Mouse (Mus musculus) heart, embryonic 16.5 days (tissue): ENCODE measurements at regions not wholly inside any gene's neighbourhood (a gene's known extent, or its start where the extent isn't known, plus 50 kb on each side); places are given as distances from the start of the nearest gene placed in this dataset.

Experiments
- ATAC-seq: fragments of 200-750 bp; cut with Nextera tagmentation; replicated peaks from 2 replicates; pipeline ENCODE4 v1.8.0; 2017; ENCODE audit warnings: moderate number of reproducible peaks; ENCODE audit not compliant: insufficient read depth, low FRiP score; ENCODE audit errors: extremely low read depth
- H3K27ac ChIP-seq: fragments of 300-500 bp; sonication (generic); 2 replicates; pipeline ENCODE4 v1.5.1; 2014; ENCODE audit warnings: mild to moderate bottlenecking, low read length, control low read depth, moderate library complexity
- H3K27me3 ChIP-seq: fragments of 300-500 bp; sonication (generic); 2 replicates; pipeline ENCODE4 v1.6.1; 2014; ENCODE audit warnings: low read length, mixed read lengths; ENCODE audit not compliant: control insufficient read depth, insufficient read depth
- H3K36me3 ChIP-seq: fragments of 300-500 bp; sonication (generic); 2 replicates; pipeline ENCODE4 v1.6.1; 2014; ENCODE audit not compliant: control insufficient read depth, insufficient read depth
- H3K4me1 ChIP-seq: fragments of 300-500 bp; sonication (generic); 2 replicates; pipeline ENCODE4 v1.6.1; 2014; ENCODE audit warnings: low read length, mixed read lengths; ENCODE audit not compliant: control insufficient read depth, insufficient read depth
- H3K4me2 ChIP-seq: fragments of 300-500 bp; sonication (generic); 2 replicates; pipeline ENCODE4 v1.6.1; 2014; ENCODE audit warnings: low read depth, mild to moderate bottlenecking, control low read depth, low read length
- H3K4me3 ChIP-seq: fragments of 300-500 bp; sonication (generic); 2 replicates; pipeline ENCODE4 v1.5.1; 2014; ENCODE audit warnings: mild to moderate bottlenecking, control low read depth, low read length
- H3K9ac ChIP-seq: fragments of 300-500 bp; sonication (generic); 2 replicates; pipeline ENCODE4 v1.6.1; 2014; ENCODE audit warnings: low read length, control low read depth
- H3K9me3 ChIP-seq: fragments of 300-500 bp; sonication (generic); replicated peaks from 2 replicates; pipeline ENCODE4 v1.6.1; 2016; ENCODE audit warnings: low read length; ENCODE audit not compliant: control insufficient read depth
- WGBS: fragments of 180-500 bp; shearing (Covaris S2); extraction: QIAGEN DNeasy Blood & Tissue Kit; methylation state at CpG from one replicate; pipeline ENCODE4 v1.1.7; 2014; 5-methylcytosine and 5-hydroxymethylcytosine counted together

DNA sequence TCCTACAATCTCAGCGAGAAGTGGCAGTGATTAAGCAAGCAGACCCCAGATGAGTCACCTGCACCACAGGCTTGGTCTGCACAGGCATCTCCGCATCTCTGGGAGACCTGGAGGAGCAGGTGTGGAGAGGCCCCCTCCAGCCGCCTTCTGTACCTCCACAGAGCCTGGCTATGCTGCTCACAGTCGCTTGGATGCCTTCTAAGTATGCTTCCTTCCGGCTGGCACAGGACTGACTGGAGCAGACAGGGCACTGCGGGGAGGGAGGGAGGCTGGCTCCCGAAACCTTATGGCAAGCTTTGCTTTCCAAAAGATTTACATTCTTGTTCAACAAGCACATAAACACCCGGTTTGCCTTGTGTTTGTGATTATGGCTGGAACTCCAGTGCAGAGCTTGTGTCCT lies 107.3 kb downstream of the Irx2 start:
- Histone ChIP-seq H3K9me3 (no peaks in the 10 kb centered on the region), H3K4me2 (no peak overlapping the region), H3K27me3 (no peaks in the 10 kb centered on the region), H3K4me1 (no peaks in the 10 kb centered on the region), H3K4me3 (no peak overlapping the region), H3K9ac (no peak overlapping the region), H3K36me3 (no peaks in the 10 kb centered on the region), H3K27ac (no peak overlapping the region)
- no peak for ATAC-seq
- 66% methylated on average over 8 of the region's 8 CpGs for WGBS

- Histone ChIP-seq H3K9me3 (no peaks in the 10 kb centered on the region), H3K4me1 (no peaks in the 10 kb centered on the region), H3K4me3 (no peak overlapping the region), H3K27me3 (no peaks in the 10 kb centered on the region), H3K4me2 (no peak overlapping the region), H3K36me3 (no peaks in the 10 kb centered on the region), H3K27ac (no peak overlapping the region), H3K9ac (no peak overlapping the region)
- WGBS, result 65% methylated on average over 8 of the region's 8 CpGs
- ATAC-seq, result no peak
Observed at GRCm38 (mm10) chr13:72736992-72737391, 108.4 kb downstream of the Irx2 start.

- Histone ChIP-seq H3K9ac (no peak overlapping the region), H3K4me3 (no peak overlapping the region), H3K27ac (no peak overlapping the region), H3K4me2 (no peak overlapping the region), H3K36me3 (no peaks in the 10 kb centered on the region), H3K4me1 (no peaks in the 10 kb centered on the region), H3K9me3 (no peaks in the 10 kb centered on the region), H3K27me3 (no peaks in the 10 kb centered on the region; the same call in 1 of the 2 replicates)
- ATAC-seq, result no peak
- WGBS, result 72% methylated on average over 3 of the region's 3 CpGs
Observed at GRCm38 (mm10) chr13:72747187-72747586, 118.6 kb downstream of the Irx2 start.

DNA sequence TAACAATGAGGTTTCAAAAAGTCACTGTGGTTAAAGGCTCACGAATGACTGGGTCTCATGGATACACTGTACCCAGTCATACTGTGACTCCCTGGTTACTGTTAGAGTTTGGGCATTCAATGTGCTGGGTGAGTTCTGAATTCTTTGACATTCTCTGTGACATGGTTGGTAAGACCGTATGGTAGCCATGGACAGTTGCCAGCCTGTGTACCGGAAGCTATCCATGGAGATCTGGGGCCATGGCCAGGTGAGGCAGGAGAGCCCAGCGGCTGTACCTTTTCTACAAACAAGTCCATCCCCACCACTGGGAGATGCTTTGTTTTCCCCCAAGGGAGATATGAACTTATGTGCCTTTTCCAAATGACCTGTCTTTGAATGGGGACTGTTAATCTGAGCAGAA lies 126.4 kb downstream of the Irx2 start:
- H3K4me2 ChIP-seq, result no peak overlapping the region
- no peaks in the 10 kb centered on the region for H3K27me3 ChIP-seq
- whole genome bisulfite sequencing, result 76% methylated on average over 4 of the region's 4 CpGs
- H3K27ac ChIP-seq, result no peak overlapping the region
- no peaks in the 10 kb centered on the region for H3K4me1 ChIP-seq
- H3K9me3 ChIP-seq, result no peaks in the 10 kb centered on the region
- no peak overlapping the region for H3K4me3 ChIP-seq
- no peak for ATAC-seq
- H3K9ac ChIP-seq, result no peak overlapping the region
- H3K36me3 ChIP-seq, result no peaks in the 10 kb centered on the region

DNA sequence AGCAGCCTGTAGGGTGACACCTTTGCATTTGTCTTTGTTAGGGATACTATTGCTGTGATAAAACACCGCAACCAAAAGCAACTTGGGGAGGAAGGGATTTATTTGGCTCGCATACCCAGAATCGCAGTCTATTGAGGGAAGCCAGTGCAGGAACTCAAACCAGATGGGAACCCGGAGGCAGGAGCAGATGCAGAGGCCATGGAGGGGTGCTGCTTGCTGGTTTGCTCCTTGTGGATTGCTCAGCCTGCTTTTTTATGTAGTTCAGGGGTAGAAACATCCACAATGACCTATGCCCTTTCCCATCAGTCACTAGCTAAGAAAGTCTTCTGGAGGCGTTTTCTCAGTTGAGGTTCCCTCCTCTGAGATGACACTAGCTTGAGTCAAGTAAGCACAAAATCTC lies 133.9 kb downstream of the Irx2 start:
- H3K27ac ChIP-seq, result no peak overlapping the region
- H3K27me3 ChIP-seq, result no peaks in the 10 kb centered on the region
- H3K9me3 ChIP-seq, result no peaks in the 10 kb centered on the region
- H3K36me3 ChIP-seq, result no peaks in the 10 kb centered on the region
- no peak for ATAC-seq
- H3K4me2 ChIP-seq, result no peak overlapping the region
- 77% methylated on average over 5 of the region's 5 CpGs for WGBS
- H3K9ac ChIP-seq, result no peak overlapping the region
- no peak overlapping the region for H3K4me3 ChIP-seq
- H3K4me1 ChIP-seq, result no peaks in the 10 kb centered on the region

DNA sequence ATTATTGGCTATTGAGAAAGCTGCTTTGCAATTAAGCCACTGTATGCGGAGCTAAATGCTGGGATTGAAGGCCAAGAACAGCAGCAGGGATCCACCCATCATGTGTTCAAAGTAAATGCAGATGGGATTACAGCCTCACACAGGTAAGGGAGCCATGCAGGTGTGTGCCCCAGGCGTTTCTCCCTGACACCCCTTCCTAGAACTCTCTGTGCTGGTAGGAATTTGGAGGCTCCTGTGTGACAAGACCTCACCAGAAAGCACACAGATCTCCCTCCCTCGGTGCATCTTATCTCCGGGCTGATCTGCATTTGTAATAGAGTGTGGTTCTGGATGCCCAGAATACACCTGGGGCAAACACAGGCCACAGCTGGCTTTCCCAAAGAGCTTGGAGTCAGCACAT lies 134.7 kb downstream of the Irx2 start:
- Histone ChIP-seq H3K9me3 (no peaks in the 10 kb centered on the region), H3K4me3 (no peak overlapping the region), H3K4me2 (no peak overlapping the region), H3K27me3 (no peaks in the 10 kb centered on the region), H3K9ac (no peak overlapping the region), H3K27ac (no peak overlapping the region), H3K4me1 (no peaks in the 10 kb centered on the region), H3K36me3 (no peaks in the 10 kb centered on the region)
- 59% methylated on average over 4 of the region's 4 CpGs for WGBS
- no peak for ATAC-seq

- Histone ChIP-seq H3K9ac (no peak overlapping the region), H3K9me3 (no peaks in the 10 kb centered on the region), H3K36me3 (no peaks in the 10 kb centered on the region), H3K27me3 (no peaks in the 10 kb centered on the region), H3K4me2 (no peak overlapping the region), H3K27ac (no peak overlapping the region), H3K4me3 (no peak overlapping the region), H3K4me1 (no peaks in the 10 kb centered on the region)
- 56% methylated on average over 5 of the region's 5 CpGs for WGBS
- ATAC-seq, result no peak
Observed at GRCm38 (mm10) chr13:72767306-72767705, 138.7 kb downstream of the Irx2 start.

DNA sequence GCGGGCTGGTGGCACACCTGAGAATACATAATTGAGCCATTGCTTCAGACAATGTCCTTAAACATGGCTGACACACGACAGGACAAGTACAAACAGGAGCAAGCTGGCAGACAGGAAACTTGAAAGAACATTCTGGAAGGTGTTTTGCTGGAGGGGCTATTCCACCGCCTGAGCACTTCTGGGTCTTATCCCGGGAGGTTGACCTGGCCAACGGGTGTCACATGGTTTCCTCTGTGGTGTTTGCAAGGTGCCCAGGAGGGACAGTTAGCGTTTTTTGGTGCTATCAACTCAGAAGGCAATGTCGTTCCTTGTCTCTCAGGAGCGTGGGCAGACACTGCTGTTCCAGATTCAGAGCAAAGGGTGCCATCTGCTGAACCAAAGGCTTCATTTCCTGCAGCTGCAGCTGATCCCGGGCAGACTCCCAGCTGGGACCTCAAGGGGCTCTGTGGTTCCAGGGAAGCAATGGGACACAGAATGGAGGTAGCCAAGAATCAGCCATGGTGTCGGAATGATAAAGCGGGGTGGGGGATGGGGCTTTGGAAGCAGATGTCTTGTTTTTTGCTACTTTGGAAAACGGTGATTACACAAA lies 140.5 kb downstream of the Irx2 start:
- ATAC-seq, result no peak
- no peaks in the 10 kb centered on the region for H3K36me3 ChIP-seq

GRCm38 (mm10) chr13:72783026-72783726 lies 154.6 kb downstream of the Irx2 start:
- WGBS, result 57% methylated on average over 7 of the region's 7 CpGs
- no peak for ATAC-seq

More for the DNA sequence above, 140.5 kb downstream of the Irx2 start:
- Histone ChIP-seq H3K4me1 (no peaks in the 10 kb centered on the region), H3K4me3 (no peak overlapping the region), H3K4me2 (no peak overlapping the region), H3K9me3 (no peaks in the 10 kb centered on the region), H3K27me3 (no peaks in the 10 kb centered on the region), H3K9ac (no peak overlapping the region), H3K27ac (no peak overlapping the region)
- WGBS, result 62% methylated on average over 12 of the region's 12 CpGs

More at GRCm38 (mm10) chr13:72783026-72783726, 154.6 kb downstream of the Irx2 start:
- Histone ChIP-seq H3K9me3 (no peaks in the 10 kb centered on the region), H3K27ac (no peak overlapping the region), H3K4me2 (no peak overlapping the region), H3K27me3 (no peaks in the 10 kb centered on the region; the same call in 1 of the 2 replicates), H3K9ac (no peak overlapping the region), H3K4me3 (no peak overlapping the region), H3K4me1 (no peaks in the 10 kb centered on the region), H3K36me3 (no peaks in the 10 kb centered on the region)
